In the genomic region with DNA sequence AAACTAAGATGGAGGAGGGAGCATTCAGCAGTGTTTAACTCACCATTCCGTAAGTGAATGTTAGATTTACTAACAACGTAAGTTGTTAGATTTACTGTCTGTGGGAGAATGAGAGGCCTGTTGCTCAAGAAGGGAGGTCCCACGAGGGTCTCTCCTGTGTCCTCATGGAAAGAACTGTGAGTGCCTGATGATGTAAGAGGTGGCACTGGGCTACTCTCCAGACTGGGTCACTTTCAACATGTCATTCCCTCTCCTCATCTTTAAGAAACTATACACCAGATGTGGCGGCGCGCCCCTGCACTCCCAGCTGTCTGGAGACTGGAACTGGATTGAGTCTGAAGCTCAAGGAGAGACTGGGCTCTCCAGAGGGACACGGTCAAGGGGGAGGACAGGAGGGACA, we compare ENCODE assay signal across 17 mouse cellular contexts.
"Had no signal": no experiment of that assay in that cellular context is flagged by ENCODE, and none has a peak within 500 bp of the region (broad histone marks: within the 10 kb centered on the region; RNA-seq: fewer than 3 reads in every experiment).

No protein-coding gene starts in this region.

- H3K4me2 ChIP-seq: liver, embryonic 12.5 days; midbrain, embryonic 12.5 days; neural tube, embryonic 13.5 days; neural tube, embryonic 15.5 days had no signal

- H3K27me3 ChIP-seq: liver, embryonic 12.5 days; midbrain, embryonic 12.5 days; neural tube, embryonic 13.5 days; neural tube, embryonic 15.5 days had no signal

- H3K9me3 ChIP-seq: liver, embryonic 12.5 days; midbrain, embryonic 10.5 days; midbrain, embryonic 12.5 days; neural tube, embryonic 13.5 days; neural tube, embryonic 15.5 days had no signal

- ATAC-seq: liver, embryonic 12.5 days; midbrain, embryonic 16.5 days had no signal

- H3K4me1 ChIP-seq: liver, embryonic 12.5 days; midbrain, embryonic 10.5 days; midbrain, embryonic 12.5 days; neural tube, embryonic 13.5 days; neural tube, embryonic 15.5 days had no signal

- H3K4me3 ChIP-seq: liver, embryonic 12.5 days; midbrain, embryonic 10.5 days; midbrain, embryonic 12.5 days; myocyte; neural tube, embryonic 13.5 days; neural tube, embryonic 15.5 days had no signal

- H3K9ac ChIP-seq: liver, embryonic 12.5 days; liver, embryonic 14.5 days; midbrain, embryonic 12.5 days; neural tube, embryonic 13.5 days; neural tube, embryonic 15.5 days had no signal

- H3K27ac ChIP-seq: liver, embryonic 12.5 days; liver, embryonic 14.5 days; midbrain, embryonic 10.5 days; midbrain, embryonic 12.5 days; neural tube, embryonic 13.5 days; neural tube, embryonic 15.5 days had no signal

- DNase-seq: midbrain, embryonic 14.5 days; retina, postnatal 1 day; right cerebral cortex, adult 18-20 months; right cerebral cortex, postnatal 25 days; right cerebral cortex, postnatal 4 days; spleen, adult 18-20 months; thymus, adult 18-20 months; thymus, postnatal 14 days; thymus, postnatal 36 days had no signal

- H3K36me3 ChIP-seq: liver, embryonic 12.5 days; midbrain, embryonic 10.5 days; midbrain, embryonic 12.5 days; neural tube, embryonic 13.5 days; neural tube, embryonic 15.5 days had no signal
